Mouse (Mus musculus) layer of hippocampus, adult 9-10 months (tissue): ENCODE results near the gene Wdr83.
A peak's percentile ranks its signal among the peaks of the same experiment; 100 is the strongest.
"Not testable (repeated sequence)": the region's sequence is repeated elsewhere in the genome, so short reads cannot be mapped to it uniquely, and the experiment has no call there.

Experiments used
- DNase-seq: peaks from one replicate; pipeline ENCODE4 v3.0.0; 2022; ENCODE audit warnings: low spot score

The Wdr83 gene

DNA sequence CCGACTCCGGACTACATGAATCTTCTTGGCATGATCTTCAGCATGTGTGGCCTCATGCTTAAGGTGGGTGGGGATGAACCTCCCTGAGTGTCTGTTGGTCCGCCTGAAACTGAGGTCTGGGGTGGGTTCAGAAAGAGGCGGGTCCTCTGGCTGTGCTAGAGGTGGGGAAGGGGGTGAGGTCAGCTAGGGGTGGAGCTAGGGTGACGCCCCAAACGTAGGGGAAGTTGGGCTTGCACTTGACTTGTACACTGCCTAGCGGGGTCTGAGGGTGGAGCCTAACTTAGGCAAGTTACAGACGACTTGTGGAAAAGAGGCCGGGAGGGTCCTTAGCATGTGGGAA, at the start of gene Wdr83:
Gene Wdr83 (minus strand): TSS at position 91 of the 340 bp plus-strand sequence.
- DNase-seq = no peak

GRCm38 (mm10) chr8:85123691-85124090, 42.6 kb upstream of the Wdr83 start:
- DNase-seq = no peak

GRCm38 (mm10) chr8:85122995-85123394, 41.9 kb upstream of the Wdr83 start, which contains the start of gene Zfp791:
Gene Zfp791, minus strand, starts transcription at chr8:85123095.
- DNase-seq = no peak

- not testable (repeated sequence) for DNase-seq
Observed at GRCm38 (mm10) chr8:85120251-85120650, 39.1 kb upstream of the Wdr83 start.

DNA sequence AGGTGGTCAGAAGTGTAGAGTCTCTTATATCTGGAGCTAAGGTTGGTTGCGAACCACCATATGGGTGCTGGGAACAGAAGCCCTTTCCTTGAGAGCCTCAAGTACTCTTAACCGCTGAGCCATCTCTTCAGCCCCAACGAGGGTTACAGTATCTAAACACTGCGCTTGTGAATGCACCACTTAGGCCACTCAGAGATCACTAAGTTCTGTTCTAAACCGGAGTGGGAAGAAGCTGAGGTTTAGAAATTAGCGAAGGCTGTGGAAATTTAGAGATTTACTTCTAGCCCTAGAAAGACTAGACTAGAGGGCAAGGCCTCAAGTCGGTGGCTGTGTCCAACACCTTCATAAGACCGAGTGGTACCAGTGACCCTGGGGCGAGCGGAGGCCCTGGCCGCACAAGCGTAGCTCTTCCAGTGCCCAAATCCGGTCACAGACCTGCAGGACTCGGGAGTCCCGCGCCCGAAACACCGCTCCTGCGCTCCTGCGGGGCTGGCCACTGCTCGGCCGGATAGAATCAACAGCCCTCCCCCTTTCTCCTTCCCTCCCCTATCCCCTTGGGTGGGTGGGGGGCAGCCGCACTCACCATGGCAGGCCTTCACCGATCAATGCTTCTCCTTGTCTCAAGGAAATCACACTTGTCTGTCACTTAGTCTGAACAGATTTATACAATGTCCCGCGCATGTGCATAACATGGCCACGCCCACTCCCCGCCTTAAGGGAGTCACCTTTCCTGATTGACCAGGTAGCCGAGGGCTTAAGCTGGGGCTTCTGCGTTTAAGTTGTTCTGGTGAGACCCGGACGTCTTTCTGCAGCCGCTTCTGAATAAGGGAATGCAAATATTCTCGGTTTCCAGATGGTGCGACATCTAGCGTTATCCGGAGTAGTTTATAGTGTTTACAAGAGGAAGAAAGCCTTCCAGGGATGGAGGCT, 38.2 kb upstream of the Wdr83 start:
- peak; percentile 65 for DNase-seq

GRCm38 (mm10) chr8:85116984-85117383, 35.9 kb upstream of the Wdr83 start:
- DNase-seq = no peak

DNA sequence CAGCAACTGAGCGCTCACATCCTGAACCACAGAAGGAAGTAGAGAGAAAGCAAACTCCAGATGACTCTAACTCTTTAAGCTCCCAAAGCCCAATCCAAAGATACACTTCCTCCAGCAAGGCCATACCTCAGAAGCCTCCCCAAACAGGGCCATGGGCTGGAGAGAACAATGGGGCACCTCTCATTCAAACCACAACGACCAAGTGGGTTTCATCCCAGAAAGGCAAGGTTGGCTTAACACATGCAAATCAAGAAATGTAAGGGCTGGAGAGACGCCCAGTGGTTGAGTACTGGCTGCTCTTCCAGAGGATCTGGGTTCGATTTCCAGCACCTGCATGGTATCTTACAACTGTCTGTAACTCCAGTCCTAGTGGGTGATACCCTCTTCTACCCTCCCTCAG, 34.4 kb upstream of the Wdr83 start:
- no peak for DNase-seq

DNA sequence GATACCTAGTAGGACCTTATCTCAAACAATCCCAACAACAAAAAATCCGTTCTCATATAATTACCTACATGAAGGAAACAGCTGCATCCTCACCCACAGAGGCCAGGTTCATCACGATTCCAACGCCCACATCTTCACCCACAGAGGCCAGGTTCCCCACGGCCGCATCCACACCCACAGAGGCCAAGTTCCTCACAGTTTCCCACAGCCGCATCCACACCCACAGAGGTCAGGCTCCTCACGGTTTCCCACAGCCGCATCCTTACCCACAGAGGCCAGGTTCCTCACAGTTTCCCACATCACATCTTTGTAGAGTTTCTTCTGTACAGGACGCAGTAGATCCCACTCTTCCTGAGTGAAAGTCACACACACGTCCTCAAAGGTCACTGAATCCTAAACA, 32.1 kb upstream of the Wdr83 start:
- no peak for DNase-seq

DNA sequence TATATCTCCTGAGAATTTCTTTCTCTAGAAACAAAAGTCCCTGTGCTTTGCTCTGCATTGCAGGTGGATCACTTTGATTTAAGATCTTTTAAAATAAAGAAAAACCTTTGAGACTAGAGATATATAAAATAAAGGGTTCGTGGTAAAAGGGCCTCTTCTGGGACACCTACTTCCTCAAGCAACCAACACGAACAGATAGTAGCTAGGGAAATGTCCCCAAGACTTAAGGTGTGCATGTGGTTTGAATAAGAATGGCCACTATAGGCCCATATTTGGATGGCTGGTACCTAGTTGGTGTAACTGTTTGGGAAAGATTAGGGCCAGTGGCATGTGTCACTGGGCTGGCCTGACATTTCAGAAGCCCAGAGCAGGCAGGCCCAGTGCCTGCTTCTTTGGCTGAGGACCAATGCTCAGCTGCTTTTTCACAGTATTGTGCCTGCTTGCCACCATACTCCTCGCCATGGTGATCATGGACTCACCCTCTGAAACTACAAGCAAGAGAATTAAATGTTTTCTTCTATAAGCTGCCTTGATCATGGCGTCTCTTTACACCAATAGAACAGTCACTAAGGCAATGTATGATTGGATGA, 19.1 kb upstream of the Wdr83 start:
- DNase-seq = no peak

DNA sequence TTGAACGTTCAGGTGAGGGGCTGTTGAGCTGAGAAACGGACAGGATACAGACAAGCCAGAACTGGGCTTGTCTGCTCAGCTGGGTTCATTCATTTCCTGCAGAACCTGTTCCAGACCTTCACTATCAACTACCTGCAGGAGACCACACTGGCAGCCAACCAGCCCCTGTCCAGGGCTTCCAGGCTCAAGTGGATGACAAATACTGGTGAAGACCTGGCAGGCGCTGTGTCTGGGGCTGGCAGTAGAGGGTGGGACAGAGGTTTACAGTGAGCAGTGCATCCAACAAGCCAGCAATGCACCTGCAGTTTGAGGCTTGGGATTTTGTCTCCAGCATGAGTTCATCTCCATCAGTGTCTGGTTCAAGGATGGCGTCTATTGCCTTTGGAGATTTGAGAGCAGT, 15.7 kb upstream of the Wdr83 start:
- DNase-seq = no peak

- DNase-seq = no peak
Observed at GRCm38 (mm10) chr8:85096196-85096595, 15.1 kb upstream of the Wdr83 start.

- DNase-seq = no peak
Observed at GRCm38 (mm10) chr8:85095566-85095965, 14.5 kb upstream of the Wdr83 start.

GRCm38 (mm10) chr8:85095051-85095450, 13.9 kb upstream of the Wdr83 start:
- DNase-seq = no peak

DNA sequence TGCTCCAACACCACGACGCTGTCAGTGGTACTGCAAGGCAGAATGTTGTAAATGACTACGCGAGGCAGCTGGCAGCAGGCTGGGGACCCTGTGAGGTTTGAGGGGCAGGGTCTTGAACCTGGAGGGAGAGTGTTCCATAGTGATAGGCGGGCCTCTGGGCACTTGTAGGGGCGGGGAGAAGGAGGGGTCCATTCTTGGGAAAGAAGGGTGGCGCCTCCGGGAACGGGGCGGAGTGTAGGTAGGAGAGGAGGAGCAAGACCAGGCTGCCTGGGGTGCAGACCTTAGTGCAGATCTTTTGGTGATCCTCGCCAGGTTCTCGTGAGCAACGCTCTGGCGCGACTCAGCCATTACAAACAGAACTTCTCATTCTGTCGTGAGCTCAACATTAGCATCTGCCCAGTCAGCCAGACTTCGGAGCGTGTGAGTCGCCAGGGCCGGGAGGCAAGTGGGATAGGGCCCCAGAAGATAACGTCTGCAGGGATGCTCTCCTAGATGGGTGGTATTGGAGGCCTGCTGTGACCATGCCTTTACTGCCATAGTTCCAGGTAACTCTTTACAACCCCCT, 10.5 kb upstream of the Wdr83 start:
- no peak for DNase-seq

DNA sequence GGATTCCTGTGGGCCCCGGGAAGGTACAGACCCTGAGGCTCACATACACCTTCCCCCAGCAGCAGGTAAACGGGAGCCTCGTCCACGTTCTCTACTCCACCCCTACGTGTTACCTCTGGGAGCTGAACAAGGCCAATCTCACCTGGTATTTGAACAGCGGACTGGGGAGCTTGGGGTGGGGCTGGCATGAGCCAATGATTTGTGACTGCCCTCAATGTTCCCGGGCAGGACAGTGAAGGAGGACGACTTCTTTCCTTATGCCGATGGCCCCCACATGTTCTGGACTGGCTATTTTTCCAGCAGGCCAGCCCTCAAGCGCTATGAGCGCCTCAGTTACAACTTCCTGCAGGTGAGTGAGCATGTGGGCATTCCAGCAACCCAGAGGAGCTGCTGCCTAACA, 9.8 kb upstream of the Wdr83 start:
- DNase-seq = no peak

- DNase-seq = no peak
Observed at GRCm38 (mm10) chr8:85088771-85089170, 7.7 kb upstream of the Wdr83 start.

GRCm38 (mm10) chr8:85086238-85086637, 5.1 kb upstream of the Wdr83 start:
- DNase-seq = no peak

DNA sequence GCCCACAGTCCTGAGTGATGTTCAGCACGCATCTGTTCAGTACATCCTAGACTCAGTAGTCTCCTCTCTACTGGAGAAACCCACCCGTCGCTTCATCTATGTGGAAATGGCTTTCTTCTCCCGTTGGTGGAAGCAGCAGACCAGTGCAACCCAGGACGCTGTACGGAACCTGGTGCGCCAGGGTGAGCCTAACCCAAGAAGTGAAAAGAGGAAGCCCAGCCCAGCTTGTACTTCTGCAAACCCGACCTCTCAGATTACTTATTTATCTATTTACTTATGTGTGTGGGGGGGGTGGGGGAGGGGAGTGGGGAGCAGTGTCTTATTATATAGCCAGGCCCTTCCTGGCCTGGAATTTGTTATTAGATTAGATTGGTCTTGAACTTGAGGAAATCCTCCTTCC, 3.5 kb upstream of the Wdr83 start:
- DNase-seq = no peak

DNA sequence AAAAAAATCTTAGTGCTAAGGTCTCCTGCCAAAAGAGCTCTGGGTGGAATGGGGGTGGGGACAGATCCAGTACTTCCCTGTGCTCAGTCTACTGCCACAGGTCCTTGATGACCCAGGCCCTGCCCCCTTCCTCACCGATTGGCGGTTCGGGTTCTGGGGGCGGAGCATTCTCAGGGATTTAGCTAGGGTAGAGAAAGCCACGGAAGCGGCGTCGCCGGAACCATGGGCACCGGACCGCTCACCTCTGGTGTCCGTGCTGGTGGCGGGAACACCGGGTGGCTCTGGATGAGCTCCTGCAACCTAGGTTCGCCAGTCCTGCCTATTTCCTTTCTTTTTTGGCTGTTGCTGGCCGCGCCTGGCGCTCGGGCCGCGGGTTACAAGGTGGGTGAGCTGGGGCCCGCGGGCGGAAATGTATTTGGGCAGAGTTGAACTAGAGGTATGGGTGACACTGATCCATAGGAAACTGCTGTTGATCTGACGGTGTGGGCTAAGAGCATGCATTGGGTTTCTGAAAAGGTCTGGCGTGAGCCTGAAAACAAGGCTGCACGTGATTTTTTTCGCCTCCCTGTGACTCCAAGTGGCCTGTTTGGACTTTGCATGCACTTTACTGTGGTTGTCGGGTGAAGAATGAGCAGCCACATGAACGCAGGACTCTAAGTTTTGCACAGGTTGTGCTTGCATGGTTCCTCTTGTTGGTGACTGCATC, 2.2 kb upstream of the Wdr83 start, which contains the start of gene Man2b1:
Gene Man2b1 (plus strand): TSS at position 163 of the 706 bp plus-strand sequence.
- DNase-seq = peak; percentile 69

- not testable (repeated sequence) for DNase-seq
Observed at GRCm38 (mm10) chr8:85082169-85082568, 1.1 kb upstream of the Wdr83 start.

DNA sequence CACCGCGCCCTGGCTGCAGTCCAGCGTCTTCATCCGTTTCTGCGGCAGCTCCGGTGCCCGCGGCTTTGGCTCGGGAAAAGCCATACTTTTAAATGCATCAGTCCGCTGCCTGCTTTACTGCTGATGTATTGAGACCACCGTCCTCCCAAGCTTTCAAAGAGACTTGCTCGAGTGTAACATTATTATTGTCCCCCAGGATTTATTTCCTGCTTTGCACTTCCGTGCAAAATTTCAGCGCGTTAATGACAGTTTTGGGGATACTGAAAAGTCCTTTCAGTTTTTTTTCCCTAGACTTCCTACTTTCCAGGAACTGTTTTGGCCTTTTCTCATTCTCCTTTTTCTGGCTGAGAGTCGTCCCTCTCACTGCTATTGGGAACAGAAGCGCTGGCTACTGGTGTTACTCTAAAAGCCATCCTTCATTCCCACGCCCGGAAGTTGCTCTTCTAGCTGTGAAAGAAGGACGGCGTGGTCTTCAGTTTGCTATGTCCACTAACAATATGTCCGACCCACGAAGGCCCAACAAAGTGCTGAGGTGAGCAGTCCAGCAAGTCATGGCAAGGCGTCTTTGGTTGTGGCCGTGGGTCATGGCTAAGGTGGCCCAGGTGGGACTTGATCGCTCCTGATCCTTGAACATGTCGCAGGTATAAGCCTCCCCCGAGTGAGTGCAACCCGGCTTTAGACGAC, 432 bp downstream of the Wdr83 start, which contains the start of gene Wdr83os:
Gene Wdr83os (plus strand): TSS at position 209 of the 684 bp plus-strand sequence.
- DNase-seq = no peak

DNA sequence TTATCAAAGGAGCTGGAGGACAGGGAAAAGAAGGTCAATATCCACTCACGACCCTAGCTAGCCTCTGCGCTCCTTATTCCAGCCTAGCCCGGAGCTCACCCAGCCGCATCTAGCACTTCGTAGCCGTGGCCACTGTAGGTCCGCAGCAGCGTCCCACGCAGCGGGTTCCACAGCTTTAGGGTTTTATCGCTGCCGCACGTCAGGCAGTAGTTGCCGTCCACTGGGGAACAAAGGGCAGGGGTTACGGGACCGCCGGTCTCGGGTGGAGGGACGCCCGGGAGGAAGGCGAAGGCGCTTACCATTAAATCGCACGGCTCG, 933 bp downstream of the Wdr83 start:
- no peak for DNase-seq
